Mouse (Mus musculus) bone marrow macrophage, adult 2 months (primary cell): ENCODE measurements around the gene Ntm.

Experiments
- CTCF ChIP-seq: IDR thresholded peaks from 2 replicates; pipeline ENCODE4 v1.5.1; 2012; ENCODE audit warnings: low read depth, mild to moderate bottlenecking, low read length, moderate library complexity
- POLR2A ChIP-seq: IDR thresholded peaks from 2 replicates; pipeline ENCODE4 v1.6.1; 2012; ENCODE audit warnings: mild to moderate bottlenecking, low read depth, low read length, borderline replicate concordance

DNA sequence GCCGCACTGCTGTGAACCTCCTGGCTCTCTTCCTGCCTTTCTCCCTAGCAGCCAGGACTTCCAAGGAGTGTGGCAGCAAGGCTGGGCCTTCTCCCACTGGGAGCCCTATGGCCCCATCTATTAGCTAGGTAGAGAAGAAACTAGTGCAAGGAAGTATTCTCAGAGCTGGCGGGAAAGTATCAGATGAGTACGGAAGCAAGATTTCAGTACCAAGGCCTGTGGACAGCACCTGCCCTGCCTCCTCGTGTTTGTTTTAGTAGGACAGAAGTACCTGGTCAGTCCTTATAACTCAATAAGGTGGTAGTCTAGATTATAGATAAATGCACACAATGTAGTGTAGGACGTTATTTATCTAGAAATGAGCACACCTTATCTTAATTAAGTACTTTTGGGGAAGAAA, 874.3 kb downstream of the Ntm start:
- no peak for TF ChIP-seq POLR2A
- TF ChIP-seq CTCF = no peak
